Comparison of ENCODE assay signal across 8 mouse cellular contexts in the genomic region with DNA sequence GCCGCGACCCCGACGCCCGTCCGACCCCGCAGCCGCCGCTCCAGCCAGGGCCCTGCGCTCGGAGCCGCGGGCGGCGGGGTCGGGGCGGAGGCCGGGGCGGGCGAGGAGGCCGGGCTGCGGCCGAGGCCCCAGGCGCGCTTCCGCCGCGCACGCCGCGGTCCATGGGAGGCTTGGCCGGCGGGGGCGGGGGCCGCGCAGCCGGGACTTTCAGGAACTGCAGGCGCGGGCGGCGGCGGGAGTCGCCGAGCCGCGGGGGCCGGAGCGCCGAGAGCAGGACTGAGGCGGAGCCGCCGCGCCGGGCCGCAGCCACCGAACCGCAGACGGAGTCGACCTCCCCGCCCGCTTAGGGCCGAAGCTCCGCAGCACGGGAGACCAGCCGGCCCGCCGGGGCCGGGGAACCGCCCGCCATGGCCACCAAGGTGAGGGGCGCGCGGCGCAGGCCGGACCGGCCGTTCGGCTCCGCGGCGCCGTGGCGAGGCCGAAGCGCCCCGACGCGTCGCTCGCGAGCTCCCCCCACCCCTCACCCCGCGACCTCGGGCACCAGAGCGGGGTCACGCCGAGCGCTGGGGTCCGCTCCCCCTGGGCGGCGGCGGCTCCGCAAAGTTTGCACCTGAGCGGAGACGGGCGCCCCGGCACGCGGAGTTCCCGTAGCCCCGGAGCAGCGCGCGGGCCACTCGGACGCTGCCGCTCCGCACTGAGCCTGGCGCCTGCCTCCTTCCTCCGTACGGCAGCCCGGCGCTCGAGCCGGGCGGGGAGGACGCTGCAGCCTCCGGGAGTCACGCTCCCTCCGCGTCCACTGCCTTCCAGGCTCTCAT. TPM values are rescaled to one million over a fixed set of nuclear protein-coding genes. Genes with fewer than 3 reads are reported as not detected.
DNase-seq lines count a peak whose midpoint lies in the region; ATAC-seq and TF ChIP-seq lines count a peak whose summit lies in the region.

Gene Snx9, plus strand, starts transcription at position 202 of the 815 bp plus-strand sequence.

- peaks cover 58% of the 10 kb centered on the region for H3K79me2 ChIP-seq in myocyte (ENCODE audit: control insufficient read depth, insufficient read depth)

- H3K4me3 ChIP-seq in embryonic facial prominence, embryonic 15.5 days (replicated peaks), result peak within 1 kb of the TSS; percentile 89
- H3K4me3 ChIP-seq in heart, embryonic 11.5 days (ENCODE audit: low read depth, low read length), result peak within 1 kb of the TSS; percentile 80
- H3K4me3 ChIP-seq in kidney, embryonic 15.5 days (replicated peaks), result peak within 1 kb of the TSS; percentile 89
- H3K4me3 ChIP-seq in liver, embryonic 11.5 days (ENCODE audit: low read depth, low read length), result peak within 1 kb of the TSS; percentile 90
- H3K4me3 ChIP-seq in myocyte, result peak within 1 kb of the TSS; percentile 40

- peak within 1 kb of the TSS; percentile 88 for H3K9ac ChIP-seq in embryonic facial prominence, embryonic 15.5 days
- H3K9ac ChIP-seq in heart, embryonic 11.5 days (ENCODE audit: low read depth, low read length), result peak within 1 kb of the TSS; percentile 100
- H3K9ac ChIP-seq in kidney, embryonic 15.5 days, result peak within 1 kb of the TSS; percentile 96
- peak within 1 kb of the TSS; percentile 96 for H3K9ac ChIP-seq in liver, embryonic 11.5 days (ENCODE audit: low read depth, low read length)

- H3K27ac ChIP-seq in embryonic facial prominence, embryonic 15.5 days (replicated peaks), result peak within 1 kb of the TSS; percentile 98
- peak within 1 kb of the TSS; percentile 99 for H3K27ac ChIP-seq in heart, embryonic 11.5 days (ENCODE audit: low read depth, low read length)
- H3K27ac ChIP-seq in kidney, embryonic 15.5 days, result peak within 1 kb of the TSS; percentile 99
- H3K27ac ChIP-seq in liver, embryonic 11.5 days (ENCODE audit: low read depth, low read length), result peak within 1 kb of the TSS; percentile 97

- no peaks in the 10 kb centered on the region for H3K9me3 ChIP-seq in embryonic facial prominence, embryonic 15.5 days (replicated peaks)
- no peaks in the 10 kb centered on the region for H3K9me3 ChIP-seq in heart, embryonic 11.5 days (replicated peaks; ENCODE audit: control insufficient read depth, low read length)
- H3K9me3 ChIP-seq in kidney, embryonic 15.5 days (replicated peaks), result no peaks in the 10 kb centered on the region
- no peaks in the 10 kb centered on the region for H3K9me3 ChIP-seq in liver, embryonic 11.5 days (ENCODE audit: control insufficient read depth, low read length)

- H3K4me1 ChIP-seq in embryonic facial prominence, embryonic 15.5 days, result peaks cover 26% of the 10 kb centered on the region
- H3K4me1 ChIP-seq in heart, embryonic 11.5 days (ENCODE audit: control insufficient read depth, insufficient read depth, low read length), result peaks cover 14% of the 10 kb centered on the region
- H3K4me1 ChIP-seq in kidney, embryonic 15.5 days, result peaks cover 38% of the 10 kb centered on the region
- peaks cover 26% of the 10 kb centered on the region for H3K4me1 ChIP-seq in liver, embryonic 11.5 days (replicated peaks; ENCODE audit: control insufficient read depth, insufficient read depth, low read length)

- peak; percentile 88 for ATAC-seq in embryonic facial prominence, embryonic 15.5 days (ENCODE audit: insufficient number of reproducible peaks, low FRiP score, low TSS enrichment, low read depth)
- peak; percentile 81 for ATAC-seq in heart, embryonic 11.5 days (replicated peaks; ENCODE audit: insufficient number of reproducible peaks, low FRiP score, low TSS enrichment)
- peak; percentile 94 for ATAC-seq in kidney, embryonic 15.5 days (replicated peaks; ENCODE audit: low FRiP score)
- ATAC-seq in liver, embryonic 11.5 days (replicated peaks; ENCODE audit: low FRiP score), result peak; percentile 86

- TF ChIP-seq POLR2A in myocyte (IDR thresholded peaks at IDR 0.05; ENCODE audit: insufficient read length, low read depth), result peak; percentile 70

- H3K4me2 ChIP-seq in embryonic facial prominence, embryonic 15.5 days (replicated peaks), result peak within 1 kb of the TSS; percentile 57
- H3K4me2 ChIP-seq in heart, embryonic 11.5 days, result peak within 1 kb of the TSS; percentile 84
- peak within 1 kb of the TSS; percentile 83 for H3K4me2 ChIP-seq in kidney, embryonic 15.5 days
- H3K4me2 ChIP-seq in liver, embryonic 11.5 days, result peak within 1 kb of the TSS; percentile 80
- H3K4me2 ChIP-seq in myocyte (ENCODE audit: low read depth), result peak within 1 kb of the TSS; percentile 88

- peak within 1 kb of the TSS; percentile 97 for H3ac ChIP-seq in myocyte (ENCODE audit: control insufficient read depth, insufficient read length)

- no peaks in the 10 kb centered on the region for H3K27me3 ChIP-seq in embryonic facial prominence, embryonic 15.5 days
- H3K27me3 ChIP-seq in heart, embryonic 11.5 days (ENCODE audit: control insufficient read depth, insufficient read depth, low read length), result no peaks in the 10 kb centered on the region
- H3K27me3 ChIP-seq in kidney, embryonic 15.5 days, result no peaks in the 10 kb centered on the region
- no peaks in the 10 kb centered on the region for H3K27me3 ChIP-seq in liver, embryonic 11.5 days (replicated peaks; ENCODE audit: control insufficient read depth, insufficient read depth, low read length)
- no peaks in the 10 kb centered on the region for H3K27me3 ChIP-seq in myocyte (ENCODE audit: control insufficient read depth, insufficient read depth, insufficient read length)
- H3K27me3 ChIP-seq in splenic B cell, adult 2 months (ENCODE audit: control insufficient read depth, insufficient read depth, low read length, poor library complexity, severe bottlenecking), result no peaks in the 10 kb centered on the region

- H3K36me3 ChIP-seq in embryonic facial prominence, embryonic 15.5 days, result no peaks in the 10 kb centered on the region; the same call in 1 of the 2 replicates
- H3K36me3 ChIP-seq in heart, embryonic 11.5 days (ENCODE audit: control insufficient read depth, insufficient read depth, low read length), result no peaks in the 10 kb centered on the region
- H3K36me3 ChIP-seq in kidney, embryonic 15.5 days, result no peaks in the 10 kb centered on the region
- no peaks in the 10 kb centered on the region for H3K36me3 ChIP-seq in liver, embryonic 11.5 days (ENCODE audit: control insufficient read depth, insufficient read depth, low read length)
- H3K36me3 ChIP-seq in myocyte (ENCODE audit: control insufficient read depth, insufficient read depth), result no peaks in the 10 kb centered on the region
- H3K36me3 ChIP-seq in splenic B cell, adult 2 months (ENCODE audit: control insufficient read depth, insufficient read depth, low read length, poor library complexity, severe bottlenecking), result peaks cover 3% of the 10 kb centered on the region

- peak; percentile 75 for DNase-seq in 3134 (ENCODE audit: extremely low read depth, insufficient read length, low spot score)
- DNase-seq in adrenal gland, postnatal 25 days, result peak; percentile 83
- peak; percentile 77 for DNase-seq in liver, embryonic 11.5 days (ENCODE audit: low spot score)
- peak; percentile 76 for DNase-seq in splenic B cell, adult 2 months (ENCODE audit: low read depth, low spot score)

- WGBS in embryonic facial prominence, embryonic 15.5 days, result under 1% methylated on average over 125 of the region's 131 CpGs
- under 1% methylated on average over 115 of the region's 131 CpGs for WGBS in heart, embryonic 11.5 days (ENCODE audit: insufficient replicate concordance)
- under 1% methylated on average over 92 of the region's 131 CpGs for WGBS in kidney, embryonic 15.5 days
- under 1% methylated on average over 115 of the region's 131 CpGs for WGBS in liver, embryonic 11.5 days

TF ChIP-seq in myocyte, 11 proteins besides CTCF, POLR2A, EP300 and RAD21:
- no peak for TF ChIP-seq SRF (IDR thresholded peaks at IDR 0.05; ENCODE audit: control insufficient read depth, insufficient read length, low read depth)
- TF ChIP-seq USF1 (IDR thresholded peaks at IDR 0.05; ENCODE audit: low read depth), result no peak
- TF ChIP-seq REST (IDR thresholded peaks at IDR 0.05; ENCODE audit: insufficient read depth, insufficient read length), result no peak
- TF ChIP-seq POLR2AphosphoS2 (IDR thresholded peaks at IDR 0.05; ENCODE audit: insufficient read length, low read depth), result peak; percentile 55
- TF ChIP-seq CEBPB (IDR thresholded peaks at IDR 0.05; ENCODE audit: insufficient read depth, poor library complexity, severe bottlenecking), result no peak
- TF ChIP-seq MYOD1 (IDR thresholded peaks at IDR 0.05; ENCODE audit: control insufficient read depth in 1 of 3, insufficient read length in 2 of 3, low read depth in 2 of 3), result no peak
- peak in 1 of 3 experiments; percentile 5 for TF ChIP-seq MYOG (IDR thresholded peaks at IDR 0.05; ENCODE audit: control insufficient read depth in 1 of 3, insufficient read depth in 1 of 3, insufficient read length in 2 of 3, low read depth in 2 of 3)
- no peak for TF ChIP-seq TCF3 (IDR thresholded peaks at IDR 0.05; ENCODE audit: insufficient read length, low read depth)
- no peak for TF ChIP-seq MAX (IDR thresholded peaks at IDR 0.05; ENCODE audit: low read depth)
- no peak for TF ChIP-seq E2F4 (IDR thresholded peaks at IDR 0.05; ENCODE audit: insufficient read depth)
- TF ChIP-seq TCF12 (IDR thresholded peaks at IDR 0.05; ENCODE audit: insufficient read depth, poor library complexity, severe bottlenecking), result no peak

RNA-seq across cellular contexts. Expression of gene Snx9, which starts in this region (rescaled TPM):
- total RNA-seq in adrenal gland, postnatal 25 days (2021), result 48.2 and 51.3 TPM in 2 replicates
- 31.0 and 33.3 TPM in 2 replicates for polyA plus RNA-seq in embryonic facial prominence, embryonic 15.5 days (2015; fragmentation: Nextera tagmentation; extraction: Ambion mirVana)
- 26.5 and 26.9 TPM in 2 replicates for polyA plus RNA-seq in heart, embryonic 11.5 days (2014; fragmentation: Nextera tagmentation; extraction: Ambion mirVana)
- polyA plus RNA-seq in kidney, embryonic 15.5 days (2015; fragmentation: Nextera tagmentation; extraction: Ambion mirVana), result 34.8 and 36.4 TPM in 2 replicates
- polyA plus RNA-seq in liver, embryonic 11.5 days (2014; fragmentation: Nextera tagmentation; extraction: Ambion mirVana), result 31.2 and 35.4 TPM in 2 replicates
- 24.7 TPM for polyA plus RNA-seq in myocyte (2012; fragmentation: generic; extraction: Trizol)

Comparison
In these comparisons a context has a peak if more than half of its experiments do, and no peak if none do; other contexts are left out.
1. Peak in every context shown above with its lines: DNase-seq, ATAC-seq, H3K4me3 ChIP-seq and H3K27ac ChIP-seq.
2. H3K4me3 ChIP-seq: peak in every context shown above with its lines; median percentile 90 in liver, embryonic 11.5 days; 89 in embryonic facial prominence, embryonic 15.5 days; 89 in kidney, embryonic 15.5 days; 80 in heart, embryonic 11.5 days; 40 in myocyte.